Mouse (Mus musculus): ENCODE measurements around the gene Ehd1.

Ehd1 gene

DNA sequence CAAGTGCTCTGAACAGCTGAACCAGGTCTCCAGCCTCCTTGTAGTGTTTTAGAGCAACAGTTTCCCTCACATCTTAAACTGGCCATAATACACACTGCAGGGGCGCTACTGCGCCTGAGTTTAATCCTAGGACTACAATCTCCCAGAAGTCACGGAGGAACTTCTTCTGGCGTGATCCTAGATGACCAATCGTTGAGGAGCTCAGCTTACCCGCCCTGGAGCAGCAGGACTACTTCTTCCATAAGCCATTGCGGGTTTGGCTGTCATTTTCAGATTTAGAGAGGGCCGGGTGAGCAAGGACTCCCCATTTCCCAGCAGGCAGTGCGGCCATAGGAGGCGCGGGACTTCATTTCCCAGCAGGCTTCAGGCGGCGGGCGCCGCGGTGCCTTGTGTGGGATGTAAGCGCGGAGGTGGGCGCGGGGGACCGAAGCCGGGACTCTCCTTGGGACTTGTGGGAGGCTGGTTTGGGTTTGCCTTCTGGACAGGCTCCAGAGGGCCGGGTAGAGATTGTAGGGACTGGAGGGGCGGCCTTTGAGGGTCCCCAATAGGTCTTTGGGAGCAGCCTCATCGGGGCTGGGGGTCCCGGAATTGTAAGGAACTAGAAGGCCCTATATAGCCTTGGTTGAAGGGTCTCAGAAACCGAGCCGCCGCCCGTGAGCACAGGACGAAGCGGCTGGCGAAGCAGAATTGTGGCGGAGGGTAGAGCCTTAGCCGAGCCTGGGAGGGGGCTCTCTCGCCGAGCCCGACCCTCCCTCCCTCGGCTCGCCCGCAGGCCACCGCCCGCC, 58.3 kb downstream of the Ehd1 start, which contains the start of gene Men1:
TSS of gene Men1 (plus strand) at position 307 of the 785 bp plus-strand sequence.
- peak; percentile 95 for DNase-seq (ENCODE audit: low spot score)

DNA sequence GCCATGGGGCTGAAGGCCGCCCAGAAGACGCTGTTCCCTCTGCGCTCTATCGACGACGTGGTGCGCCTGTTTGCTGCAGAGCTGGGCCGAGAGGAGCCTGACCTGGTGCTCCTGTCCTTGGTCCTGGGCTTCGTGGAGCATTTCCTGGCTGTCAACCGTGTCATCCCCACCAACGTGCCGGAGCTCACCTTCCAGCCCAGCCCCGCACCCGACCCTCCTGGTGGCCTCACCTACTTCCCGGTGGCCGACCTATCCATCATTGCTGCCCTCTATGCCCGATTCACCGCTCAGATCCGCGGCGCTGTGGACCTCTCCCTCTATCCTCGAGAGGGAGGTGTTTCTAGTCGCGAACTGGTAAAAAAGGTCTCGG, 58.9 kb downstream of the Ehd1 start:
- no peak for DNase-seq (ENCODE audit: low spot score)

DNA sequence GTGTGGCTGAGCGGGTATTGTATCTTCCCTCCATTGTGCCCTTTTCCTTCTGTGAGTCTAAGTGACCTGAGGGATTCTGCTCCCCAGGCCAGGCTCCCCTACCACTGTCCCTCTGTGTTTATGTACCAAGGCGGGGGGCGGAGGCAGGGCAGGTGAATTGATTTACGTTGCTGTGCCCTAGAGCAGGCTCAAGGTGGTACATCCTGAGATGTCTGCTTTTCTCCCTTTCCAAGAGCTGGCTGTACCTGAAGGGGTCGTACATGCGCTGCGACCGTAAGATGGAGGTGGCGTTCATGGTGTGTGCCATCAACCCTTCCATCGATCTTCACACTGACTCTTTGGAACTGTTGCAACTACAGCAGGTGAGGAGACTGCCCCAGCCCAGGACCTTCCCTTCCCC, 60.4 kb downstream of the Ehd1 start:
- no peak for DNase-seq (ENCODE audit: low spot score)

DNA sequence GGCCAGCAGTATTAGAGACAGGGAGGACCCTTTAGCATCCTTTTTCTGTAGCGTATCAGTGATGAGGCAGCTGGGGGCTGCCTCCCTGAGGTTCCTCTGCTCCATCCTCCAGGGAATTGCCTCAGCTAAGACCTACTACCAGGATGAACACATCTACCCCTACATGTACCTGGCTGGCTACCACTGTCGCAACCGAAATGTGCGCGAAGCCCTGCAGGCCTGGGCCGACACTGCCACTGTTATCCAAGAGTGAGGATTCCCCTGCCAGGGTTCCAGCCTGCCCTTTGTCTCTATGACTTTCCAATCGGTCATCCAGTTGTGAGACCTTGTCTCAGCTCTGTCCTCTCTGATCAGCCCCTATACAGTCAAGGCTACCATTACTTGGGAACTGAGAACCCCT, 61.6 kb downstream of the Ehd1 start:
- DNase-seq (ENCODE audit: low spot score), result no peak

DNA sequence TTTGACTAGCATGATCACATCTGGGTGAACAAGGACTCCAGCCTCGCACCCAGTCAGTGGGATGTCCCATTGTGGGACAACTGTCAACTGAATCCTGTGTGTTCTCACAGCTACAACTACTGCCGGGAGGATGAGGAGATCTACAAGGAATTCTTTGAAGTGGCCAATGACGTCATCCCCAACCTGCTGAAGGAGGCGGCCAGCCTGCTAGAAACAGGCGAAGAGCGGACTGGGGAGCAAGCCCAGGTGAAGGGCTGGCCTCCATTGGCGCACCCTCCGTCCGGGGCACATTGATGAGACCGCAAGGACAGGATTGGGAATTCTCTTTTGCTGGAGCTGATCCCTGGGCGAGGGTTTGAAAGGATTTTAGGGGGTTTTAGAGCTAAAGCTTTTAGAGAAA, 62.2 kb downstream of the Ehd1 start:
- DNase-seq (ENCODE audit: low spot score), result no peak

DNA sequence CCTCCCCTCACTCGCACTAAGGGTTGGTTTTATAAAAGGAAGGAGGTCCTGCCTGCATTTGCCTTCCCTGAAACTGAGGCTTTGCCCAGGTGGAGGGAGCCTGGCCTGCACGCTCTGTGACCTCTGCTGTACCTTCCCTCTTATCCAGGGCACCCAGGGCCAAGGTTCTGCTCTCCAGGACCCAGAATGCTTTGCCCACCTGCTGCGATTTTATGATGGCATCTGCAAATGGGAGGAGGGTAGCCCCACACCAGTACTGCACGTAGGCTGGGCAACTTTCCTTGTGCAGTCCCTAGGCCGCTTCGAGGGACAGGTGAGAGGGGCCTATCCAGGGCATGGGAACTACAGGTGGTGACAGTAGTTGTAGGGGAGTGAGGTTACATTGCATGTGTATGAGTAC, 62.7 kb downstream of the Ehd1 start:
- no peak for DNase-seq (ENCODE audit: low spot score)

DNA sequence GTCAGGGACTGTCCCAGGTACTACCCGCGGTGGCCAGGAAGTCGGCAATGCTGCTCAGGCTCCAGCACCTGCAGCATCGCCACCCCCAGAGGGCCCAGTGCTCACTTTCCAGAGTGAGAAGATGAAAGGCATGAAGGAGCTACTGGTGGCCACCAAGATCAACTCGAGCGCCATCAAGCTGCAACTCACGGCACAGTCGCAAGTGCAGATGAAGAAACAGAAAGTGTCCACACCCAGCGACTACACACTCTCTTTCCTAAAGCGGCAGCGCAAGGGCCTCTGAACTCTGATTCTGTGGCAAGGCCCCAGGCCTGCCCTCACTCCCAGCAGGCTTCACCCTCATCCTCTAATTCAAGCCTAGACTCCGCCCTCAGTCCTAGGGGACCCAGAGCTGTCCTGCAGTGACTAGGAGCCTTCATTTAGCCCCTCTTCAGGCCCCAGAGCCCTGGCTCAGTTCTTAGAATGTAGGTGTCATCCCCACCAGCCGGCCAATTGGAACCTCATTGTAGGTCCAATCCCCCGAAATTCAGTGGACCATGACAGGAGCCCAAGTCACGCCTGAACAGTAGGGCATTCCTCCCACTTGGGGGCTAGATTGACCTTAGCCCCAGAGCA, 63.5 kb downstream of the Ehd1 start:
- no peak for DNase-seq (ENCODE audit: low spot score)

DNA sequence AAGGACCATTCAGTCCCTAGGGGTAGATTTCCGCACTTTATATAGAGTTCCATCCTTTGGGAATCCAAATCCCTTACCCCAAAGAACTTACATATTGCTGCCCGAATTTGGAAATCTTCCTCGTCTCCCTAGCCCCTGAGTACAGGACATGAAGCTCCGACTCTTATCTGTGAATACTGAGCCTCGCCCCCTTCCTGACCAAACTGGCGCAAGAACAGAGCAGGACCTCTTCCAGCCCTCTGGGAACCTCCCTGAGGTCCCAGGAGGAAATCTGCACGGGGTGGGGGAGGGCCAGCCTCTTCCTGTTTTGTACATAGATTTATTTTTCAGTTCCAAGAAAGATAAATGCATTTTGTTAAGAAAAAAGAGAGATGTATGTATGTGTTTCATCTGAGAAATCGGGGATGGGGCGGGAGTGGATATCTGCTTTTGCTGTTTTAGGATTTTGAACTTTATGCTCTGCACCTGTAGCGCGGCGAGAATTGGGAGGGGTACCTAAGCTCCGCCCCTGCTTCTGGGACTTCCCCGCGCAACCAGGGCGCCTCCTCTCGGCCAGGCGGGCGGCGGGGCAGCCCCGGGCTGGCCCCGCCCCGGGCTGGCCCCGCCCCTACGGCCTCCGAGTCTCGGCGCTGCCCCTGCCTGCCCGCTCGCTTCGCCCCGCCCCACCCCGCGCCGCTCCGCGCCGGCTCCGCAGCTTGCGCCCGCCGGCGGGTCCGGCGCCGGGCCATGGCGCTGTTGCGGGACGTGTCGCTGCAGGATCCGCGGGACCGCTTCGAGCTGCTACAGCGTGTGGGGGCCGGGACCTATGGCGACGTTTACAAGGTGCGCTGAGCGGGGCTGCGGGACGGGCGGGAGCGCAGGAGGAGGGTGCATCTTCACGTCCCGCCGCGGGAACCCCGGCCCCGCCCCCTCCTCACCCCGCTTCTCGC, 64.3 kb downstream of the Ehd1 start, which contains the start of gene Map4k2:
TSS of gene Map4k2 (plus strand) at position 612 of the 929 bp plus-strand sequence.
- DNase-seq (ENCODE audit: low spot score), result peak; percentile 72

DNA sequence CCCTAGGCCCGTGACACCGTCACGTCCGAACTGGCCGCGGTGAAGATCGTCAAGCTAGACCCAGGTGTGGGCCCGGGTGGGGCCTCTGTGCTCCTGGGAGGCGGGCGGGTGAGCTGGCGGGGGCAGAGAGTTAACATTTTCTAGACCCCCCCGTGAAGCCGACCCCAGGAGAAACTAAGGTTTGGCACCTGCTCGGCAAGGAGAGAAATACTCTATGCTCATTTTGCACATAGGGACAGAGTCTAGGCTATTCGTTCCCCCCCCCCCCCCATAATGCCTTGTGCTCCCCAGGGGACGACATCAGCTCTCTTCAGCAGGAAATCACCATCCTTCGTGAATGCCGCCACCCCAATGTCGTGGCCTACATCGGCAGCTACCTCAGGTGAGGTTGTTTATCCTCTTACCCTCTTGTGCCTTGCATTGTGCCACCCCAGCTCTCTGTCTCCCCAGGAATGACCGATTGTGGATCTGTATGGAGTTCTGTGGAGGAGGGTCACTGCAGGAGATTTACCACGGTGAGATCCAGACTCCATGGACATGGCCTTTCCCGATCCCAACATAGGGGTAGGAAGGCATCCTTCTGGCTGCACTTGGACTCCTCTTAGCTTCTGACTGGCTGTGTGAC, 65.0 kb downstream of the Ehd1 start:
- DNase-seq (ENCODE audit: low spot score), result no peak

DNA sequence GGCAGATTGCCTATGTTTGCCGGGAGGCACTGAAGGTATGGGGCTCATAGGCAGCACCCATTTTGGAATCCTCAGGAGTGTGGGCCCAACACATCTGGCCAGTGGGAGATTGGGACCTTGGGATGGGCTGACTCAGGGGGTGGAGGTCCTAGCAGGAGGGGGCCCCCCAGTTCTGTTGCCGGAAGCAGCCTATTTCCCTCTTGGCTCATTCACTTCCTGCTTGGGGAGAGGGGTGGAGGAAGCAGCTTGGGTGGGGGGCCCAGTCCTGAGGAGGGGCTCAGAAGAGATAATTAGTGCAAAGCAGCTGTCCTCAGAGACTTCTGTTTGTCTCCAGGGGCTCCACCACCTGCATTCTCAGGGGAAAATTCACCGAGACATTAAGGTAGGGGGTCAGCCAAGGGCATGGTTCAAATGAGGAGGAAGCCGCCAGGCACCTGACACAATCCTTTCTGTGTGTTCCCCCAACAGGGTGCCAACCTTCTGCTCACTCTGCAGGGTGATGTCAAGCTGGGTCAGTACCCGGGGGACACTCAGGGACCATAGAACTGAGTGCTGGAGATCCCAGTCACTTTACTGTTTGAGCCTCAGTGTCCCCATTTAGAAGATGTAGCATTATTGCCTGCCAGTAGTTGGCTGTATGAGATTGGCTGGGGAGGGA, 65.9 kb downstream of the Ehd1 start:
- DNase-seq (ENCODE audit: low spot score), result no peak

DNA sequence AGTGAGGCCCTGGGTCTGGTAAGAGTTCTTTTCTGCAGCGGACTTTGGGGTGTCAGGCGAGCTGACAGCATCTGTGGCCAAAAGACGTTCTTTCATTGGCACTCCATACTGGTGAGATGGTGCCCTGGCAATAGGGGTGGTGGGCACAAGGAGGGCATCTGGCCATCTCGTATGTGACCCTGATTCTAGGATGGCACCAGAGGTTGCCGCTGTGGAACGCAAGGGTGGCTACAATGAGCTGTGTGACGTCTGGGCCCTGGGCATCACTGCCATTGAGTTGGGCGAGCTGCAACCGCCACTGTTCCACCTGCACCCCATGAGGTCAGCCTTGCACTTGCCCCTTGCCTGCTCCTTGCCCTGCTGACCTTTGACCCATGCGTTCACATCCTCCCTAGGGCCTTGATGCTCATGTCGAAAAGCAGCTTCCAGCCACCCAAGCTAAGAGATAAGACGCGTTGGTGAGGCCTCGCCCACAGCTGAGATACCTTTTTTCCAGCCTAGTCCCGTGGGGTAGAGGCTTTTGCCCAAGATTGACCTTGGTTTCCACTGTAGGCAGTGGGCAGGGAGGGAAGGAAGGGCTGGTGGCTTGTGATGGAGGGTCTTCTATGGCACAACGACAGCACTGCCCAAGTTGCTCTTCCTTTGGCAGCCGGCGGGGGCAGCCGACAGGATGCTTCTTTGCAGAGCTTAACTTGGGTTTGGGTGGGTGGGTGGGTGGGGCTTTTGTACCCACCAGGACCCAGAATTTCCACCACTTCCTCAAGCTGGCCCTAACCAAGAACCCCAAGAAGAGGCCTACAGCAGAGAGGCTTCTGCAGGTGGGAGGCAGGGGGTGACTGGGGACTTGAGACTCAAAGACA, 66.8 kb downstream of the Ehd1 start:
- no peak for DNase-seq (ENCODE audit: low spot score)

DNA sequence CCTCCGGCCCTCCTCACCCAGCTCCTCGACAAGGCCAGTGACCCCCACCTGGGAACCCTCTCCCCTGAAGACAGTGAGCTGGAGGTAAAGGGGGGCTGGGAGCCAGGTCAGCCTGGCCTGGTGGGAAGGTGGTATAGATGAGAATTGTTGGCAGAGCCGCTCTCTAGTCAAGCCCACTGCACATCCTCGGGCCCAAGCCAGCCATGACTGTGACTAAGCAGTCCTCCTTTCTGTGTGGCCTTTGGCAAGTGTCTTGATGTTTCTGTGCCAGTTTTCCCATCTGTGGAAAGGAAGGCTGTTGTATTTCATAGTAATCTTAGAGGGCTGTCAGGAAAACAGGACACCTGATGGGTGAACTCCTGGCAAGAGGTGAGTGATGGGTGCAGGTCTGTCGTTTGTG, 67.5 kb downstream of the Ehd1 start:
- no peak for DNase-seq (ENCODE audit: low spot score)

DNA sequence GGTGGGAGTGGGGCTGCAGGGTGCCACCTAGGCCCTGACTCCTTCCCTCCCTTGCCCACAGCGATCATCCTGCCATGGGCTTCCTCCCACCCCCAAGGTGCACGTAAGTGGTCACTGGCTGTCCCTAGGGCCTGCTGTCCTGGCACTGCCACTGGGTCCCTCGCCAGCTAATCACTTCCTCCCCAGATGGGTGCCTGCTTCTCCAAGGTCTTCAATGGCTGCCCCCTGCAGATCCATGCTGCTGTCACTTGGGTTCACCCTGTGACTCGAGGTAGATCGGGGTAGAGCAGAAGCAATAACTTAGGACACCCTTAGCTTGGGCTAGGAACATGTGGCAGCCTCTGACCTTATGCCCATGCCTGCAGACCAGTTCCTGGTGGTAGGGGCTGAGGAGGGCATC, 69.5 kb downstream of the Ehd1 start:
- DNase-seq (ENCODE audit: low spot score), result no peak

DNA sequence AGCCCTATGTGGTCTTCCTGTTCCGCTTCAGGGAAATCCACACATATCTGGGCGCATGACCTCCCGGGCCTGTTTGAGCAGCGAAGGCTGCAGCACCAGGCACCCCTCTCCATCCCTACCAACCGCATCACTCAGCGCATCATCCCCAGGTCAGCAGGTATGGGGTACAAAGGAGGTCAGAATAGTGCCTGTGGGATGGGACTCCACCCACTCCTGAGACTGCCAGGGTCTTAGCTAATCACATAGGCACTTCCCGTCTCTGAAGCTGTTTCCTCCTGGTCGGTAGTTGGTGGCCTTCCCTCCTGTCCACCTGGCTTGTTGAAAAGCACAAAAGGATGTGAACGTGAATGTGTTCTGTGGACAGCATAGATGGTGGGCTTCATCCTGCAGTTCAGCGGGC, 70.1 kb downstream of the Ehd1 start:
- DNase-seq (ENCODE audit: low spot score), result no peak

DNA sequence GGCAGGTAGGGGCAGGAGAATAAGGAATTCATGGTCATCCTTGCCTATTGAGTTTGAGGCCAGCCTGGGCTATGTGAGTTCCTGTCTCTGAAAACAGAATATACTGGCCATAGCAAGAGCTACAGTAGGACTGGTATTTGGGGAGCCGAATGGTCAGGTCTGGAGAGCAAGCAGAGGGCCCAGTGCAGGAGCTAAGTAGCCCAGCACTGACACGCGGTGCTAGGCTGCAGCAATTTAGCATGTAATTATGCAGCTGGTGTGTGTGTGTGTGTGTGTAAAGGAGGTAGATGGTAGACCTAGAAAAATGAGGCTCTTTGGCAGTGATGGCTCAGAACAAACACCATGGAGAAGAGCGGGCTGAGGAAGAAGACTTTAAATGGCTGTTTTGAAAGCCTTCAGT, 71.1 kb downstream of the Ehd1 start:
- no peak for DNase-seq (ENCODE audit: low spot score)

DNA sequence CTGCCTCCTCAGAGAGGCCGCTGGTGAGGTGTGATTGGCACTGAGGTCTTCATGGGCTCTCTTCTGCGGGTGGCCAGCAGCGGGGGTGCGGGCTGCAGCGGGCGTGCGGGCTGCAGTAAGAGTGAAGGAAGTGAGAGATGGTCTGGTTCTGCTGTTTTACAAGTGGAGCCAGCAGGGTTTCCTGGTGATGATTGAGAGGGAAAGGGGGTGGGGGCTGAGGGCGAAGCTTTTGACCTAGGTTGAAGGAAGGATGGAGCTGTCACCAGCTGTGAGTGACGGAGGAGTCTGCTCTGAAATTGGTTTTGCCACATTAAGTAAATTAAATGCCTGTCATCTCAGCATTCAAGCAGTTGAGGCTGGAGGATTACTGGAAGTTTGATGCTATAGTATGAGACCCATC, 72.2 kb downstream of the Ehd1 start:
- DNase-seq (ENCODE audit: low spot score), result no peak

DNA sequence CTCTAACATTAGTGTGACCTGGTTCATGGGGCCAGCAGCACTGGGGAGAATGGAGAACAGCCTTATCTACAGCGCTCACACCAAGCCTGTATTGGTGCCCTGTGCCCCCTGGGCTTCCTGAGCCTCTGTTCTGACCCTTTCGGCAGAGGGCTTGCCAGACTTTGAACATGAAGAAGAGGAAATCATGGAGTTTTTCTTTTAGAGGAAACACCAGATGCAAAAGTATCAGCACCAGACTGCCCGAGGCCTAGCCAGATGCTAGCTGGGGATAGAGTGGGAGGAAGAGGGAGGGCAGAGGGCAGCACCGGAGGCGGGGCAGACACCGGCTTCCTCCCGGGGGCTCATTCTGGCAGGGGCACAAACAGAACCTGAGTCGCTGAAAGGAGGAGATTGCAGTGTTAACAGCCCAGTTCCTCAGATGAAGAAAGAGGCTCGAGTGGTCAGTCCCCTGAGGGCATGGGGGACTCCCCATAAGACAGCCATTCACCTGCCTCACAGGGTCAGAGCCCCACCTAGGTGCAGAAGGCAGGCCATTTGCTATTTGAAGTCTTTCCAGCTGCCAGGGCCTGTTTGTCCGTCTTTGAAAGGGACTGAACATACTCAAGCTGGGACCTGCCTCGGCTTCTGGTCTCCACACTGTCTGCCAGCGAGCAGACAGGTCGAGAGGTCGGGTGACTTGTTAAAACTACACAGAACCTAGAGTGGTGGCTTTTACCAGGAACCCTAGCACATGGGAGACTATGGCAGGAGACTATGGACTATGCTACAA, 72.9 kb downstream of the Ehd1 start:
- DNase-seq (ENCODE audit: low spot score), result no peak
